Mouse (Mus musculus) hindbrain, embryonic 14.5 days (tissue): ENCODE data around the gene Mapk8. TPM values are rescaled to one million over a fixed set of nuclear protein-coding genes. Genes with fewer than 3 reads are reported as not detected.

Experiments
- polyA plus RNA-seq: library from polyadenylated mRNA; unstranded; fragments of >200 nt; fragmentation: Nextera tagmentation; extraction: Ambion mirVana; gene quantifications from 2 replicates; pipeline ENCODE4 v1.2.1, GENCODE M21; 2014

Mapk8 gene
- polyA plus RNA-seq, 1 experiment from 2014 or later, result 45.4 TPM

Other genes starting within 250 kb of the Mapk8 start
- 2.8 and 3.5 TPM in 2 replicates for gene Arhgap22, start 233.1 kb downstream of the Mapk8 start, polyA plus RNA-seq
- gene Frmpd2, start 24.5 kb upstream of the Mapk8 start, polyA plus RNA-seq, result 0.16 and 0.30 TPM in 2 replicates
- gene Ptpn20, start 142.0 kb upstream of the Mapk8 start, polyA plus RNA-seq, result 0.21 and 0.33 TPM in 2 replicates